Mouse (Mus musculus): ENCODE results near the gene Csrnp2. TPM values are rescaled to one million over a fixed set of nuclear protein-coding genes. Genes with fewer than 3 reads are reported as not detected.

Csrnp2 gene
- polyA plus RNA-seq, 1 experiment from 2014 or later: 7.3 TPM

GRCm38 (mm10) chr15:100468295-100469188, 26.7 kb downstream of the Csrnp2 start, which contains the start of gene Letmd1:
TSS of gene Letmd1 (plus strand) at chr15:100469023.
- Histone ChIP-seq H3K9me3 (replicated peaks; ENCODE audit: control insufficient read depth, low read length) (no peaks in the 10 kb centered on the region), H3K9ac (ENCODE audit: low read length) (peak within 1 kb of the TSS; percentile 90), H3K4me3 (replicated peaks; ENCODE audit: low read length) (peak within 1 kb of the TSS; percentile 67), H3K27ac (ENCODE audit: low read length) (peak within 1 kb of the TSS; percentile 73), H3K4me1 (ENCODE audit: control insufficient read depth, insufficient read depth, low read length) (peaks cover 19% of the 10 kb centered on the region), H3K36me3 (ENCODE audit: control insufficient read depth, insufficient read depth, low read length) (0 out of 2 replicates have a peak, but pooled peaks cover 3% of the 10 kb centered on the region), H3K27me3 (ENCODE audit: control insufficient read depth, insufficient read depth, low read length) (no peaks in the 10 kb centered on the region), H3K4me2 (ENCODE audit: low read depth, low read length) (peak within 1 kb of the TSS; percentile 97)
- 2% methylated on average over 78 of the region's 84 CpGs for WGBS
- peak; percentile 95 for ATAC-seq (ENCODE audit: insufficient read depth, low FRiP score)

GRCm38 (mm10) chr15:100467738-100468137, 27.6 kb downstream of the Csrnp2 start:
- no peaks in the 10 kb centered on the region for H3K9me3 ChIP-seq (replicated peaks; ENCODE audit: control insufficient read depth, low read length)
- peak overlapping the region; percentile 97 for H3K4me2 ChIP-seq (ENCODE audit: low read depth, low read length)
- 42% methylated on average over 8 of the region's 8 CpGs for WGBS
- peaks cover 19% of the 10 kb centered on the region for H3K4me1 ChIP-seq (ENCODE audit: control insufficient read depth, insufficient read depth, low read length)
- H3K4me3 ChIP-seq (replicated peaks; ENCODE audit: low read length): peak overlapping the region; percentile 67
- H3K9ac ChIP-seq (ENCODE audit: low read length): peak overlapping the region; percentile 90; the same call in 1 of the 2 replicates
- H3K27me3 ChIP-seq (ENCODE audit: control insufficient read depth, insufficient read depth, low read length): no peaks in the 10 kb centered on the region
- H3K27ac ChIP-seq (ENCODE audit: low read length): no peak overlapping the region
- no peak for ATAC-seq (ENCODE audit: insufficient read depth, low FRiP score)
- H3K36me3 ChIP-seq (ENCODE audit: control insufficient read depth, insufficient read depth, low read length): 0 out of 2 replicates have a peak, but pooled peaks cover 3% of the 10 kb centered on the region

- no peaks in the 10 kb centered on the region for H3K27me3 ChIP-seq (ENCODE audit: control insufficient read depth, insufficient read depth, low read length)
- H3K27ac ChIP-seq (ENCODE audit: low read length): no peak overlapping the region
- no peaks in the 10 kb centered on the region for H3K9me3 ChIP-seq (replicated peaks; ENCODE audit: control insufficient read depth, low read length)
- 55% methylated on average over 2 of the region's 2 CpGs for WGBS
- H3K36me3 ChIP-seq (ENCODE audit: control insufficient read depth, insufficient read depth, low read length): no peaks in the 10 kb centered on the region
- no peak overlapping the region for H3K4me2 ChIP-seq (ENCODE audit: low read depth, low read length)
- peaks cover 19% of the 10 kb centered on the region for H3K4me1 ChIP-seq (ENCODE audit: control insufficient read depth, insufficient read depth, low read length)
- no peak for ATAC-seq (ENCODE audit: insufficient read depth, low FRiP score)
- no peak overlapping the region for H3K4me3 ChIP-seq (replicated peaks; ENCODE audit: low read length)
- no peak overlapping the region for H3K9ac ChIP-seq (ENCODE audit: low read length)
Observed at GRCm38 (mm10) chr15:100465432-100465831, 29.9 kb downstream of the Csrnp2 start.

- H3K4me2 ChIP-seq (ENCODE audit: low read depth, low read length): no peak overlapping the region
- H3K36me3 ChIP-seq (ENCODE audit: control insufficient read depth, insufficient read depth, low read length): no peaks in the 10 kb centered on the region
- peaks cover 10% of the 10 kb centered on the region; the same call in 1 of the 2 replicates for H3K4me1 ChIP-seq (ENCODE audit: control insufficient read depth, insufficient read depth, low read length)
- 28% methylated on average over 6 of the region's 6 CpGs for WGBS
- no peak for ATAC-seq (ENCODE audit: insufficient read depth, low FRiP score)
- H3K27me3 ChIP-seq (ENCODE audit: control insufficient read depth, insufficient read depth, low read length): no peaks in the 10 kb centered on the region
- H3K27ac ChIP-seq (ENCODE audit: low read length): no peak overlapping the region
- H3K9me3 ChIP-seq (replicated peaks; ENCODE audit: control insufficient read depth, low read length): no peaks in the 10 kb centered on the region
- H3K4me3 ChIP-seq (replicated peaks; ENCODE audit: low read length): no peak overlapping the region
- H3K9ac ChIP-seq (ENCODE audit: low read length): no peak overlapping the region
Observed at GRCm38 (mm10) chr15:100463712-100464111, 31.6 kb downstream of the Csrnp2 start.

GRCm38 (mm10) chr15:100462086-100462485, 33.2 kb downstream of the Csrnp2 start:
- ATAC-seq (ENCODE audit: insufficient read depth, low FRiP score): no peak
- no peak overlapping the region for H3K9ac ChIP-seq (ENCODE audit: low read length)
- H3K4me3 ChIP-seq (replicated peaks; ENCODE audit: low read length): no peak overlapping the region
- 78% methylated on average over 5 of the region's 5 CpGs for WGBS
- H3K27ac ChIP-seq (ENCODE audit: low read length): no peak overlapping the region
- no peaks in the 10 kb centered on the region for H3K4me1 ChIP-seq (ENCODE audit: control insufficient read depth, insufficient read depth, low read length)
- H3K4me2 ChIP-seq (ENCODE audit: low read depth, low read length): no peak overlapping the region
- H3K27me3 ChIP-seq (ENCODE audit: control insufficient read depth, insufficient read depth, low read length): no peaks in the 10 kb centered on the region
- no peaks in the 10 kb centered on the region for H3K9me3 ChIP-seq (replicated peaks; ENCODE audit: control insufficient read depth, low read length)
- no peaks in the 10 kb centered on the region for H3K36me3 ChIP-seq (ENCODE audit: control insufficient read depth, insufficient read depth, low read length)

- WGBS: 68% methylated on average over 9 of the region's 9 CpGs
- Histone ChIP-seq H3K27me3 (ENCODE audit: control insufficient read depth, insufficient read depth, low read length) (no peaks in the 10 kb centered on the region), H3K9ac (ENCODE audit: low read length) (no peak overlapping the region), H3K36me3 (ENCODE audit: control insufficient read depth, insufficient read depth, low read length) (no peaks in the 10 kb centered on the region), H3K27ac (ENCODE audit: low read length) (no peak overlapping the region), H3K4me1 (ENCODE audit: control insufficient read depth, insufficient read depth, low read length) (no peaks in the 10 kb centered on the region), H3K4me3 (replicated peaks; ENCODE audit: low read length) (no peak overlapping the region), H3K9me3 (replicated peaks; ENCODE audit: control insufficient read depth, low read length) (no peaks in the 10 kb centered on the region), H3K4me2 (ENCODE audit: low read depth, low read length) (no peak overlapping the region)
- ATAC-seq (ENCODE audit: insufficient read depth, low FRiP score): no peak
Observed at GRCm38 (mm10) chr15:100461646-100462045, 33.6 kb downstream of the Csrnp2 start.

- H3K9ac ChIP-seq (ENCODE audit: low read length): no peak overlapping the region
- no peak overlapping the region for H3K4me3 ChIP-seq (replicated peaks; ENCODE audit: low read length)
- H3K4me2 ChIP-seq (ENCODE audit: low read depth, low read length): peak overlapping the region; percentile 41
- no peaks in the 10 kb centered on the region for H3K27me3 ChIP-seq (ENCODE audit: control insufficient read depth, insufficient read depth, low read length)
- no peaks in the 10 kb centered on the region for H3K4me1 ChIP-seq (ENCODE audit: control insufficient read depth, insufficient read depth, low read length)
- 10% methylated on average over 12 of the region's 12 CpGs for WGBS
- H3K36me3 ChIP-seq (ENCODE audit: control insufficient read depth, insufficient read depth, low read length): no peaks in the 10 kb centered on the region
- H3K9me3 ChIP-seq (replicated peaks; ENCODE audit: control insufficient read depth, low read length): no peaks in the 10 kb centered on the region
- no peak overlapping the region for H3K27ac ChIP-seq (ENCODE audit: low read length)
- ATAC-seq (ENCODE audit: insufficient read depth, low FRiP score): peak; percentile 61; the same call in 1 of the 2 replicates
Observed at GRCm38 (mm10) chr15:100460942-100461341, 34.3 kb downstream of the Csrnp2 start.

GRCm38 (mm10) chr15:100458055-100458454, 37.2 kb downstream of the Csrnp2 start:
- WGBS: 47% methylated on average over 10 of the region's 10 CpGs
- H3K4me3 ChIP-seq (replicated peaks; ENCODE audit: low read length): no peak overlapping the region
- no peaks in the 10 kb centered on the region for H3K9me3 ChIP-seq (replicated peaks; ENCODE audit: control insufficient read depth, low read length)
- H3K4me2 ChIP-seq (ENCODE audit: low read depth, low read length): no peak overlapping the region
- no peak overlapping the region for H3K27ac ChIP-seq (ENCODE audit: low read length)
- no peaks in the 10 kb centered on the region for H3K27me3 ChIP-seq (ENCODE audit: control insufficient read depth, insufficient read depth, low read length)
- no peaks in the 10 kb centered on the region for H3K4me1 ChIP-seq (ENCODE audit: control insufficient read depth, insufficient read depth, low read length)
- no peaks in the 10 kb centered on the region for H3K36me3 ChIP-seq (ENCODE audit: control insufficient read depth, insufficient read depth, low read length)
- no peak for ATAC-seq (ENCODE audit: insufficient read depth, low FRiP score)
- H3K9ac ChIP-seq (ENCODE audit: low read length): no peak overlapping the region

GRCm38 (mm10) chr15:100457340-100457739, 37.9 kb downstream of the Csrnp2 start:
- H3K36me3 ChIP-seq (ENCODE audit: control insufficient read depth, insufficient read depth, low read length): no peaks in the 10 kb centered on the region
- WGBS: 7% methylated on average over 17 of the region's 17 CpGs
- H3K9me3 ChIP-seq (replicated peaks; ENCODE audit: control insufficient read depth, low read length): no peaks in the 10 kb centered on the region
- H3K27ac ChIP-seq (ENCODE audit: low read length): no peak overlapping the region
- peak; percentile 47; the same call in 1 of the 2 replicates for ATAC-seq (ENCODE audit: insufficient read depth, low FRiP score)
- no peak overlapping the region for H3K4me3 ChIP-seq (replicated peaks; ENCODE audit: low read length)
- no peak overlapping the region for H3K9ac ChIP-seq (ENCODE audit: low read length)
- no peak overlapping the region for H3K4me2 ChIP-seq (ENCODE audit: low read depth, low read length)
- no peaks in the 10 kb centered on the region for H3K27me3 ChIP-seq (ENCODE audit: control insufficient read depth, insufficient read depth, low read length)
- no peaks in the 10 kb centered on the region for H3K4me1 ChIP-seq (ENCODE audit: control insufficient read depth, insufficient read depth, low read length)
